Mouse (Mus musculus) lung, embryonic 15.5 days (tissue): Measurements from ENCODE around the gene Rnf183. TPM values are rescaled to one million over a fixed set of nuclear protein-coding genes. Genes with fewer than 3 reads are reported as not detected.

Source experiments
- ATAC-seq: fragments of 200-750 bp; cut with Nextera tagmentation; 2 replicates; pipeline ENCODE4 v1.8.0; 2017; ENCODE audit warnings: moderate number of reproducible peaks, borderline replicate concordance; ENCODE audit not compliant: low FRiP score, low TSS enrichment; ENCODE audit errors: extremely low read depth
- H3K27ac ChIP-seq: fragments of 300-500 bp; sonication (generic); 2 replicates; pipeline ENCODE4 v1.5.1; 2015; ENCODE audit warnings: moderate library complexity, mild to moderate bottlenecking, inconsistent platforms
- H3K27me3 ChIP-seq: fragments of 300-500 bp; sonication (generic); 2 replicates; pipeline ENCODE4 v1.6.1; 2015; ENCODE audit warnings: inconsistent platforms
- H3K36me3 ChIP-seq: fragments of 300-500 bp; sonication (generic); 2 replicates; pipeline ENCODE4 v1.6.1; 2015; ENCODE audit warnings: inconsistent platforms
- H3K4me1 ChIP-seq: fragments of 300-500 bp; sonication (generic); 2 replicates; pipeline ENCODE4 v1.6.1; 2015; ENCODE audit warnings: inconsistent platforms
- H3K4me2 ChIP-seq: fragments of 300-500 bp; sonication (generic); 2 replicates; pipeline ENCODE4 v1.6.1; 2015; ENCODE audit warnings: inconsistent platforms, mild to moderate bottlenecking, moderate library complexity
- H3K4me3 ChIP-seq: fragments of 300-500 bp; sonication (generic); 2 replicates; pipeline ENCODE4 v1.5.1; 2015; ENCODE audit warnings: mild to moderate bottlenecking, inconsistent platforms
- H3K9ac ChIP-seq: fragments of 300-500 bp; sonication (generic); 2 replicates; pipeline ENCODE4 v1.6.1; 2015; ENCODE audit warnings: inconsistent platforms
- H3K9me3 ChIP-seq: fragments of 300-500 bp; sonication (generic); 2 replicates; pipeline ENCODE4 v1.6.1; 2016; ENCODE audit warnings: inconsistent platforms
- WGBS: fragments of 180-500 bp; shearing (Covaris S2); methylation state at CpG from one replicate; pipeline ENCODE4 v1.1.7; 2015; 5-methylcytosine and 5-hydroxymethylcytosine counted together
- polyA plus RNA-seq: library from polyadenylated mRNA; unstranded; fragments of >200 nt; fragmentation: Nextera tagmentation; extraction: Ambion mirVana; gene quantifications from 2 replicates; pipeline ENCODE4 v1.2.1, GENCODE M21; 2015

Rnf183 gene
- polyA plus RNA-seq, 1 experiment from 2014 or later, result 0.14 TPM

DNA sequence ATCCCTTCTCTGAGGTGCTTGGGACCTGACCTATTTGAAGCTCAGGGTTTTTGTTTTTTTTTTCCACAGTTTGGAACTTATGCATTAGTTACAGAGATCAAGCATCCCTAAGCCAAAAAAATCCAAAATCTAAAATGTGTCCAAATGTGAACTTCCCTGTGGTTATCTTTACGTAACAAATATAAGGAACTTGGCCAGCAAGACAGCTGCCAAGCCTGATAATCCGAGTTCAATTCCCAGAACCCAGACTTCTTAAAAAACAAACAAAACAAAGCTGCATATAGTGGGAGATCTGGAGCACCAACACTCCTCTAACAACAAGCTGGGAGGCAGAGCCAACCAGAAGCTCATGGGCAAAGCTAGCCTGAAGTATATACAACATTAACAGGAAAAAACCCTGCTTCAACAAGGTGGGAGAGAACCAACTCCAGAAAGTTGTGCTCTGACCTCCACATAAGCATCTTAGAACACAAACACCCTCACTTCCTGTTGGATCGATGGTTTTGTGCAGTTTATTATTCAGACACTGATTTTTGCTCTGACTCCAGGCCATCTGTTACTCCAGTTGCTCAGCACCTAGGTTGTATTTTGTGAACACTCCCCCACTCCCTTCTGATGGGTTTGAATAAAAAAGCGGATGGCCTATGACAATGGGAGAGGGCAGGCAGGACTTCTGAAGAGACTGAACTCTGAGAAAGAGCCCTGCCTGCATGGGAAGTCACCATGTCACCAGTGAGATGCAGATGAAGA, 37.3 kb downstream of the Rnf183 start:
- H3K4me3 ChIP-seq, result no peak overlapping the region
- H3K4me2 ChIP-seq, result no peak overlapping the region
- no peaks in the 10 kb centered on the region for H3K9me3 ChIP-seq
- H3K27me3 ChIP-seq, result no peaks in the 10 kb centered on the region
- no peaks in the 10 kb centered on the region for H3K4me1 ChIP-seq
- H3K27ac ChIP-seq, result no peak overlapping the region
- ATAC-seq, result no peak
- H3K9ac ChIP-seq, result no peak overlapping the region
- WGBS, result 78% methylated on average over 4 of the region's 4 CpGs
- peaks cover 79% of the 10 kb centered on the region for H3K36me3 ChIP-seq

DNA sequence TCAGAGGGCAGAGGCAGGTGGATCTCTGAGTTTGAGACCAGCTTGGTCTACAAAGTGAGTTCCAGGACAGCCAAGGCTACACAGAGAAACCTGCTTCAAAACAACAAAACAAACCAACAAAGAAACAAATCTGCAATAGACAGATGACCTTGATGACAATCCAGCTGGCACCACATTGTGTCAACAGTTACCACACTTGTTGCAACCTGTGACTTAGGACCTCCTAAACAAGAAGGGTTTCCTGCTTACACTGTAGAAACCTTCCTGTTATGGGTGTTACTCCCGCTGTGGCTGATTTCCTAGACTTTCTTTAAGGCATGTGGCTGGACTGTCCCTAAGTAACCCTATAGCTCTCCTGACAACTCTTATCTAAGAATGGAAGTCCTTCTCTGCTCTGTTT, 39.2 kb downstream of the Rnf183 start:
- H3K27me3 ChIP-seq, result no peaks in the 10 kb centered on the region
- no peak overlapping the region for H3K4me2 ChIP-seq
- no peak overlapping the region for H3K27ac ChIP-seq
- no peak overlapping the region for H3K4me3 ChIP-seq
- no peak for ATAC-seq
- H3K9ac ChIP-seq, result no peak overlapping the region
- H3K9me3 ChIP-seq, result no peaks in the 10 kb centered on the region
- 81% methylated on average over 1 of the region's 1 CpGs for WGBS
- H3K4me1 ChIP-seq, result no peaks in the 10 kb centered on the region
- peaks cover 77% of the 10 kb centered on the region for H3K36me3 ChIP-seq

DNA sequence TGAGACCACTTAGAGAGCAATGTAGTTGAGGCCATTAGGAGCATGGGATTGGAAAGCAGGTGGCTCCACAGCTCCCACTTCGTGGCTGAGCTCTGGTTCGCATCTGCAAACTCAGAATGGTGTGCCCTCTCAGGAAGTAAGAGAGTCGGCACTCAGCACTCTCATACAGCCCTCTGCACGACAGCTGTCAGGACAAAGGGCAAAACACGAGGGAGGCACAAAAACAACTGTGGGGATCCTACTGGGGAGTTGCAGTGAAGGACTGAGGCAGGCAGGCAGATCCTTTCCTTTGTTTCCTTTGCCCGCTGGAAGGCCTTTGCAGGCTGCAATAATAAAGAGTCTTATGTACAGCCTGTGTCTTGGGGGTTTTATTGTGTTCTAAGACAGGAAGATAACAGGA, 41.6 kb downstream of the Rnf183 start:
- no peaks in the 10 kb centered on the region for H3K9me3 ChIP-seq
- no peaks in the 10 kb centered on the region for H3K27me3 ChIP-seq
- H3K4me1 ChIP-seq, result no peaks in the 10 kb centered on the region
- 70% methylated on average over 6 of the region's 6 CpGs for WGBS
- no peak overlapping the region for H3K4me2 ChIP-seq
- no peak overlapping the region for H3K4me3 ChIP-seq
- H3K9ac ChIP-seq, result no peak overlapping the region
- ATAC-seq, result no peak
- H3K27ac ChIP-seq, result no peak overlapping the region
- H3K36me3 ChIP-seq, result peaks cover 66% of the 10 kb centered on the region

DNA sequence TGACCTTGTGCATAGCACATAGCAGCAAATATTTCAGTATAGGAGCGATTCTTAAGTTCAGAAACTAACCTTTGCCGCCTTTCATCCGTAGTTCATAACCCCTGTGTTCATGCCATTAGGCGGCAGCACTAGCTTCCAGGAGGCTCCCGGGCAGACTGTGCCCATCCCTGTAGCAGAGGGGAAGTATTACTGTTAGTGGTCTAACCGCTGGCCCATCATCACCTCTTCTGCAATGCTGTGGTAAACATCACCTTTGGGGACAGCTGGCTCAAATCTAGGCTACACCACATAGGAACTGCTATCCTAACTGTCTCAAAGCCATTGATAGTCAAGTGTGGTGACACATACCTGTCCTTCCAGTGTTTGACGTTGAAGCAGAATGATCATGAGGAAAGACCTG, 43.2 kb downstream of the Rnf183 start:
- WGBS, result 77% methylated on average over 7 of the region's 7 CpGs
- Histone ChIP-seq H3K9ac (no peak overlapping the region), H3K4me2 (no peak overlapping the region), H3K36me3 (peaks cover 54% of the 10 kb centered on the region), H3K4me1 (no peaks in the 10 kb centered on the region), H3K27ac (no peak overlapping the region), H3K4me3 (no peak overlapping the region), H3K27me3 (no peaks in the 10 kb centered on the region), H3K9me3 (no peaks in the 10 kb centered on the region)
- ATAC-seq, result no peak

DNA sequence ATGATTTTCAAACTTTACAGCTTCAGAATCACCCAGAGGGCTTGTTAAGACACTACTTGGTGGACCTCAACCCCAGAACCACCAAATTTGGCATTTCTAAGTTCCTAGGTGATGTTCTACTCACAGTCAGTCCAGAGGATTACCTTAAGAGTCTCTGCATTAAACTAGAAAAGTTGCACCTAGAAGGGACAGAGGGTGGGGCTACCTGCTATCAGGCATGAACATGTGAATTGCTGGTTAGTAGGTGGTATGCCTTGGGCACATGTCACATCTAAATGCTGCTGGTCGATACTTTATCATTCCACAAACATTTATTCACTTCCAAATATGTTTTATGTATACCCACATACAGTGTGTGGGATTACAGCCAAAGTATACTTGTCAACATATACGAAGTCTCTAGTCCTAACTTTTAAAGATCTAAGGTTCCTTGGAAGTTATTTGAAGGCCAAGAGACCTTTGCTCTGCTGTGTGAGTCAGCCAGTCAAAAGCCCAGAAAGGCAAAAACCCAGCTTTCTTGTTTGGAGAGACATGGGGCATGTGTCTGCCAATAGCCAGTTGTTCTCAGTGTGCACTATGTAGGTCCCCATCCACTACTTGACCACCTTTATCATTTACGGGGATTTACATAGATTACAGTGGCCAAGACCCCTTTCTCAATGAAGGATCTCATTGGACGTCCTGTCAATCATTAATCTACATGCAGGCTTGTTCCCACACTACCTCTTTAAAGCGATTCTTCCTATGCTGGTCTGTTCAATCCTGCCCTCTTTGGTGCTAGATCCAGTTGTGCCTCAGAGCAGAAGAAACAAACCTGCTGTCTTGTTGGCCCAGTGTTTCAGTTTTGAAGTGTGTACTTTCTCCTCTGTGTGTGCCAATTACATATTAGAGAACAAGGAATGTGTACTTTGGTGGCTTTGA, 45.2 kb downstream of the Rnf183 start:
- Histone ChIP-seq H3K36me3 (peaks cover 38% of the 10 kb centered on the region), H3K27me3 (no peaks in the 10 kb centered on the region), H3K4me1 (no peaks in the 10 kb centered on the region), H3K4me3 (no peak overlapping the region), H3K27ac (no peak overlapping the region), H3K9me3 (no peaks in the 10 kb centered on the region), H3K4me2 (no peak overlapping the region), H3K9ac (no peak overlapping the region)
- no peak for ATAC-seq
- 68% methylated on average over 5 of the region's 5 CpGs for WGBS

- 90% methylated on average over 7 of the region's 7 CpGs for WGBS
- H3K36me3 ChIP-seq, result peaks cover 14% of the 10 kb centered on the region
- H3K4me3 ChIP-seq, result no peak overlapping the region
- H3K9ac ChIP-seq, result no peak overlapping the region
- no peaks in the 10 kb centered on the region for H3K27me3 ChIP-seq
- H3K4me1 ChIP-seq, result no peaks in the 10 kb centered on the region
- no peak overlapping the region for H3K27ac ChIP-seq
- no peak overlapping the region for H3K4me2 ChIP-seq
- no peak for ATAC-seq
- no peaks in the 10 kb centered on the region for H3K9me3 ChIP-seq
Observed at GRCm38 (mm10) chr4:62385439-62385838, 49.6 kb downstream of the Rnf183 start.

- Histone ChIP-seq H3K9ac (no peak overlapping the region), H3K9me3 (no peaks in the 10 kb centered on the region), H3K4me3 (no peak overlapping the region), H3K4me1 (no peaks in the 10 kb centered on the region), H3K27me3 (no peaks in the 10 kb centered on the region), H3K36me3 (peaks cover 9% of the 10 kb centered on the region), H3K4me2 (no peak overlapping the region), H3K27ac (no peak overlapping the region)
- no peak for ATAC-seq
- WGBS, result 68% methylated on average over 1 of the region's 1 CpGs
Observed at GRCm38 (mm10) chr4:62384159-62384558, 50.9 kb downstream of the Rnf183 start.

DNA sequence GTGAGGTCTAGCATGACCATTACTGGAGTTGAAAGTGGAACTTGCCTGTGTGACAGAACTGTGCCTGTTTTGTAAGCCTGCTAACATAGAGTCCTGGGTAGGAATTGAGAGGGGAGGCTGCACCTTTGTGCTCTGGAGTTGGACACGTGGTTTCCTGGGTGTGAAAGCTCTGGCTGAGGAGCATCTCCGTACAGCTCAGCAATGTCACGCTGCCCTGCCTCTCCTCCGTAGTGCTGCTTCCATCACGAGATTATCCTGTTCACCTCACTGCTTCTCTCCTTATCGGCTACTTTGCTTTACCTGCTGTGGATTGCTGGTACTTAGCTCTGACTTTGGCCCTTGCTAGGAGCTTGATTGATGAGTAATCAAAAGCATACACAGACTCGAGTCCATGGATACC, 51.3 kb downstream of the Rnf183 start:
- H3K4me1 ChIP-seq, result no peaks in the 10 kb centered on the region
- H3K27me3 ChIP-seq, result no peaks in the 10 kb centered on the region
- 41% methylated on average over 7 of the region's 7 CpGs for WGBS
- peaks cover 5% of the 10 kb centered on the region for H3K36me3 ChIP-seq
- no peak overlapping the region for H3K4me2 ChIP-seq
- ATAC-seq, result no peak
- H3K27ac ChIP-seq, result no peak overlapping the region
- H3K9ac ChIP-seq, result no peak overlapping the region
- no peaks in the 10 kb centered on the region for H3K9me3 ChIP-seq
- no peak overlapping the region for H3K4me3 ChIP-seq

DNA sequence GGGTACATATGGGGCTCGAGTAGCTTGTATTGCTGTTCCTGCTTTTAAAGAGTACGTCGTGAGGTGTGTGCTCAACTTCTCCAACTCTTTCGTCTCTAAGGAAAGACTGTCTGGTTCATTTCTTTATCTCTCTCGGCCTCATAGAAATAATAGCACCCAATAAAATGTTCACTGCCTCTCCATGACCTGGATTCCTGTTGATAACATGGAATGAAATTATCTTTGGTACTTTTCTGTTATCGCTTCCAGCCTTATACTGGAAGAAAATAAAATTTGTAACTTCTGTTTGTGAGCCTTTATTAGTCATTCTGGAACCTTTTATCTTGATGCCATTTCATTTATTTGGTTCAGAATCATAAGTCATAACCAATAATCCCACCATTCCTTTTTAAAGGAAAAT, 51.8 kb downstream of the Rnf183 start:
- no peak for ATAC-seq
- WGBS, result 80% methylated on average over 6 of the region's 6 CpGs

DNA sequence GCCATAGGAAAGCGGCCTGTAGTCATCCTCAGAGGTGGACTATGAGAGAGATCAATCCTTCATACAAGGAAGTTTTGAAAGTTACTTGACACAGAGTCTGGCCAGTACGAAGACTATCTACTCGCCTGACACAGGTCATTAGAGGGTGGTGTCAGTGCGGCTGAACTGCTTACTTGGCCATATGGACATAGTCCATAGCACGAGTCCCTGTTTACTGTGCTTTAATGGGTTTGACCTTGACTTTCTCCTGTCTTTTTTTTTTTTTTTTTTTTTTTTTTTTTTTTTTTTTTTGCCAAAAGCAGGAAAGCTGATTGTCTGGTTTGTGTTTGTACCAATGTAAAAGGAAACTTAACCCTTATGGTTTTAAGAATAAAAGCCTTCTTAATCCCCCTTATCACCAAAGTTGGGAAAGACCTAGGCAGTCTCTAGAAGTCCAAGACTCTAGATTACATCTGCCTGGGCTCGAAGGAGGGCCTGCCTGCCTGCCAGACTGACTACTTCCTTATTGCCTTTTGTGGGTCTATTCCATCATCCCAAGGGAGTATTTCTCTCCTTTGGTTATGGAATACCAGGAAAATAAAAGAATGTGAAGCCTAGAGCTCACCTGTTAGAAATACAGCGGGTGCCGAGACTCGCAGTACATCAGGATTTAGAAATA, 55.2 kb downstream of the Rnf183 start:
- H3K27ac ChIP-seq, result no peak overlapping the region
- no peaks in the 10 kb centered on the region for H3K36me3 ChIP-seq
- no peaks in the 10 kb centered on the region for H3K4me1 ChIP-seq
- no peak overlapping the region for H3K9ac ChIP-seq
- no peaks in the 10 kb centered on the region for H3K27me3 ChIP-seq
- no peak overlapping the region for H3K4me2 ChIP-seq
- no peak for ATAC-seq
- WGBS, result 74% methylated on average over 9 of the region's 9 CpGs
- no peak overlapping the region for H3K4me3 ChIP-seq
- no peaks in the 10 kb centered on the region for H3K9me3 ChIP-seq

More for the DNA sequence above, 51.8 kb downstream of the Rnf183 start:
- H3K27ac ChIP-seq, result no peak overlapping the region
- H3K4me1 ChIP-seq, result no peaks in the 10 kb centered on the region
- no peaks in the 10 kb centered on the region for H3K9me3 ChIP-seq
- H3K36me3 ChIP-seq, result no peaks in the 10 kb centered on the region; the same call in none of the 2 replicates
- no peak overlapping the region for H3K4me3 ChIP-seq
- H3K27me3 ChIP-seq, result no peaks in the 10 kb centered on the region
- no peak overlapping the region for H3K9ac ChIP-seq
- H3K4me2 ChIP-seq, result no peak overlapping the region
